Mouse (Mus musculus) spleen, adult 2 months (tissue): Measurements from ENCODE around the gene Wnk2.

Experiments used
- CTCF ChIP-seq: fragments of 200-500 bp; IDR thresholded peaks from 2 replicates; pipeline ENCODE4 v1.5.1; 2011; ENCODE audit warnings: mild to moderate bottlenecking, inconsistent platforms; ENCODE audit not compliant: insufficient read depth, insufficient read length, insufficient replicate concordance; ENCODE audit errors: extremely low read depth
- POLR2A ChIP-seq: fragments of 200-500 bp; IDR thresholded peaks from 2 replicates; pipeline ENCODE4 v1.6.1; 2011; ENCODE audit warnings: low read depth, low read length, inconsistent platforms

DNA sequence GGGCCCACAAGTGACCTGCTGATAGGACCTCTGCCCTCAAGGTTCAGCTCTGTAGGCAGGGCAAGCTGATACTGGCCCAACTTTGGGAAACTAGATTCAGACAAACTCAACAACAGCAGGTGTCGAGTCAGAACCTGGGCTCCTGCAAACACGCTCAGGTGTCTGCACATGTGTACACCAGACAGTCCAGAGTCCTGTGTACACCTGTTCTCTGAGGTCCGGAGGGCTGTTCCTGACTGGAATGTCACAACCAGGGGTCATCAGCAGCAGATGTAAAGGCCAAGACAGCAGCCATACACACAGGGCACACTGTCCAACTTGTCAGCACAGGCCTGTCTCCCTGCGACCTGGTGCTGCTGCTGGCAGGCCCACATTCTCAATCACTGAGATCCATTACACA lies 25.7 kb downstream of the Wnk2 start:
- TF ChIP-seq CTCF (no peak), POLR2A (no peak)
